Mouse (Mus musculus) brain, adult 2 months (tissue): ENCODE measurements at regions not wholly inside any gene's neighbourhood (a gene's known extent, or its start where the extent isn't known, plus 50 kb on each side); places are given as distances from the start of the nearest gene placed in this dataset.
A peak's percentile ranks its signal among the peaks of the same experiment; 100 is the strongest.

Experiments used
- DNase-seq: peaks from one replicate; pipeline ENCODE4 v3.0.0; 2011; ENCODE audit warnings: low read depth, low spot score

DNA sequence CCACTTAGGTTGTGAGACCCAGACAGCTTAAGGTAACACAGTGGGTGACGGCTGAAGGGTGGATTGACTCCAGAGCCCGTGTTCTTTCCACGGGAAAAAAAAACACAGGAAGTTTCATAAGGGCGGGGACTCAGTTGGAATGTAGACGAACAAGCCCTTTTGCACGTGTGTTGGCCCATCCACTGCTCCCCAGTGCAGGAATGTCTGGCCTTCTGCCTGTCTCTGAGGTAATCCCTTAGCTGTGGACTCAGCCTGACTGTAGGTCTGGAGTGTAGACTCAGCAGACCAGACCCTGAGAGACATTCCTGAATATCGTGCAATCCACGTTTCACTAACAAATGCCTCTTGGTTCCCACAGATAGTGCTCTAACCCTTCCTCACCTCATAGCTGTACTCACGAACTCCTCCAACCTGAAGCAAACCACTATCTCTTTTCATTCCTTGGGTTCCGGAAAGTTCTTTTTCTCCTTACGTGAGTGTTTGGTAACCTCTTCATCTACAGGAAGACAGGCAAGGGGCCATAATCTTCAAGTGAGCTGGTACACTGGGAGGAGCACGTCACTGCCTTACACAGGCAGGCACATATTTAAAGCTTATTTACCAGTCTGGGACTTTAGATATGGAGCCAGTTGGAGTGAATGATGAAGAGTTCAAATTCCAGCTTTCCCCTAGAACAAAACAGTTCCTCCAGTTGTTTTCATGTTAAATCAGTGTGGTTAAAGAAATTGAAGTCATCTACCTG lies 205.6 kb upstream of the Bcor start:
- no peak for DNase-seq

DNA sequence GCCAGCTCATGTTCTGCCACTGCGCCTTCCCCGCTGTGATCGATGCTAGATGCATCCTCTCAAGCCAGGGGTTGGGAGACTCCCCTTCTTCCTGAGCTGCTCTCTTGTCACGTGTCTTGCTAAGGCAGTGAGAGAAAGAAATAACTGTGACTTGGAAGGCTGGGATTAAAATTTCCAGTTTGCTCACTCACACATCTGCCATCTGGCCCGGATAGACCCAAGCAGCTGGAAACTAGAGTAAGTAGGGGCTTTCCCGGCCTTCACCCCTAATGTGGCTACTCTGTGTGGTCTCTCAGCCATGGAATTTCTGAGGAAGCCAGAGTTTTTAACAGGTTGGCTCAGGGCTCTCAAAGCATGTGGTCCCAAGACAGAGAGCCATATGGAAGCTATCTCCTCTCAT lies 206.6 kb upstream of the Bcor start:
- DNase-seq, result no peak

DNA sequence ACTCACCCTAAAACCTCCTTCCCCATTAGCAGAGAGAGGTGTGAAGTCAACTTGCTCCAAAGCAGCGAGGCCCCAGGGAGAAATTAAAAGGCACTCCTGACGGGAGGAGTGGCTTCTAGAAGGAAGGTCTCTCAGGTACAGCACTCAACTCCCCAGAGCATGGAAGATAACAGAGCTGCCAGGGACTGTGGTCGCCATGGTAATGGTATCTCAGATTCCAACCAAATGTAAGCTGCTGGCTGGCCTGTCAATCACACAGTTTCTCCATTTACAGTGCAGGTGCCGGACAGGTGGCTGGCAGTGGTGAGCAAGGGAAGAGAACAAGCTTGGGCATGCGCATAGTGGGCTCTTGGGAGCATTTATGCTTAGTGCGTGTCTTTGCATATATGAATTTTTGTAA lies 213.5 kb upstream of the Bcor start:
- DNase-seq, result no peak

DNA sequence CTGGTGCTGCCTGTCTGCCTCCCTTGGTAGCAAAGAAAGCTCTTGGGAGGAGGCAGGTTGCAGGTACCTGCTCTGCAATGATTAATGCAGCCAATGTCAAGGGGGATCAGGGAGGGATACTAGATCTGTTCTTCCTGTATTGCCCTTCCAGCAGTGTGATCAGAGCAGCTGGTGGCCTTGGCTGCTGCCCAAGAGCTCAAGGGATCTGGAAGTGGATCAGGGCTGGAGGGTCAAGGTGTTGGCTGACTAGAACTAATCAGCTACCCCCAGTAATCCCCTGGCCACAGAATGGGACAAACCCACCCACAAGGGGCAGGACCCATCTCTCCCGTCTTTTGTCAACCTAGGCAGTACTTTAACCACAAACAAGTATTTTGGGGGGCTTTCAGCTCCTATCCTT lies 211.8 kb upstream of the Atp6ap2 start:
- DNase-seq, result no peak

DNA sequence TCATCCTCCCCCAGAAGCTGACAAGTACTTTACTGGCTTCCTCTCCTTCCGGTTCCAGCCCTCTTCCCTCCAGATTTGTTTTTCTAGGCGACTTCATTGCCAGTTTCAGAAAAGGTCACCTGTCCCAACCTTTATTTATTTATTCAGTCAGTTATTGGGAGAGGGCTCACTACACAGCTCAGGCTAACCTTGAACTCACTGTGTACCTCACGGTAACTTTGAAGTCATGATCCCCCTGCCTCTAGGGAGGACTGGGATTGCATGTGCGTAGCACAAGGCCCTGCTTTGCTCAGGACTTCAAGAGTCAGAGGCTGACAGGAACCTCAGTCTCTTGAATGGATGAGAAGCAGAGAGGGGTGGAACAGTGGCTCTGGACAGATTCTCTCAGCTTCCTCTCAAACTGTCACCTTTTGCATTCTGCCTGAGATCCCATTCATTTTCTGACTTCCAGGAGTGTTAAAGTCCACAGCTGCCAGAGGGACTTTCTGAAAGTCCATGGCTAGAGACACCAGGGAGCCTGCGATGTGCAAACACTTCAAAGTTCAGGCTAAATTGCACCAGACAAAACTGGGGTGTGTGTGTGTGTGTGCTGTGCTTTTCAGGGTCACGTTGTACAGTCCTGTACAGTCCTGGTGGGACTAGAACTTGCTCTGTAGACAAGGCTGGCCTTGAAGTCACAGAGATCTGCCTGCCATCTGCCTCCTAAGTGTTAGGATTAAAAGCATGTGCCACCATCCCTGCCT lies 211.2 kb upstream of the Atp6ap2 start:
- no peak for DNase-seq

DNA sequence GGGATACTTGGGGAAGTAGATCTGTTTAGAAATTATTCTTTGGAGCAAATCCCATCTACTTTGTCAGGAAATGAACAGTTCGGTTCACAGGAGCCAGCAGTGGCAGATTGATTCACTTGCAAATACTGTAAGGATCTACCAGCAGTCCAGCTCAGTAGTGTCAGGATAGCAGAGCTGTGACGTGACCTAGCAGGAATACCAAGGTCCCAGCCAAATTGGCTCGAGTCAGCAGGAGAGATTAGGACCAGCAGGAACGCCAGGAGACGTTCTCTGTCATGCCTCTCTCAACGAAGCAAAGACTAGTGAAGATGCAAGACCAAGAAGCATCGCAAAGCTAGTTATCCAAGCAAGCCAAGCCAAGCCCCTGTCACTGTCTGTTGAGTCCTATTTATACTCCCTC lies 210.2 kb upstream of the Atp6ap2 start:
- DNase-seq, result no peak

DNA sequence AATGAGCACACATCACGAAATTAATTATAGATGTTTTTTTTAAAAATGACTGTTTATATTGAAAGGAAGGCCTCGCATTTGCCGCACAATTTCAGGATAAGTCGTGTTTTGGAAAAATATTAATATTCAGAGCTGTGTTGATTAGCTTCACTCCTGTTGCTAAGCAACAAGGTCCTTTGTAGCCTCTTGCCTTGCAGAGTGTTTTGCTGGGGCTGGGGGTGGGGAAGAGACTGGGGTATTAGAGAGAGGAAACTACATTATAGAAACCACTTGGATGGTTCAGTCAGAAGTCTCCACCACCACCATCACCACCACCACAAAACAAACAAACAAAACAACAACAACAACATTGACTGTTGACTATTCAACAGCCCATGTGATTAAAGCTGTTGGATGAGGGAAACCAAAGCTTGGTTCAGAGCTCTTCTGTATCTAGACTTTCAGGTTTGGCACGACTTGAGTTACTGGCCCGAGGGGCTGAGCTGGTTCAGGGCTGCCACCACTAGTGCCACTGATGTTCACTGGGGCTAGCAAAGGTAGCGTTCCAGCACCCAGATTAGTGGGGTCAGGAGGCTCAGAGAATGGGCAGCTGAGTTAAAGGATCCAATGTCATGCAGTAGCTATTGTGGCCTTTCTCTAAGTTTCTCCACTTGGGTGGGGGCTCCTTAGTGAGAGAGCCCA lies 195.3 kb upstream of the Atp6ap2 start:
- no peak for DNase-seq

DNA sequence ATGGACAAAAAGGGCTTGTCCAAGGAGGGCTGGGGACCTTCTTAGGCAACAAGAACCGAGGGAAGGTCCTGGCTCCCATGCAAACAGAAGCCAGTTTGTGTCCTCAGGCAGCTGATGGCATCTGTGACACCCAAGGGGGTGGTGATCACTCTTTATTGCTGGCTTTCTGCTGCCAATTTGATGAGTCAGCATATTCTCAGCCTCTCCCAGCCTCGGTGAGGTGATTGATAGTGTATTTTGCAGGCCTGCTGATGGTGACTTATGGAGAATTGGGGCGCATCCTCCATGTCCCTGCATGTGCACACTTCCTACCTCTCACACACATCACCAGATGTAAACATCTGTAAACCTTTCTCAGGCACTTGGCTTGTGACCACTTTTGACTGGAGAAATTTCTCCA lies 178.3 kb upstream of the Atp6ap2 start:
- DNase-seq, result no peak

DNA sequence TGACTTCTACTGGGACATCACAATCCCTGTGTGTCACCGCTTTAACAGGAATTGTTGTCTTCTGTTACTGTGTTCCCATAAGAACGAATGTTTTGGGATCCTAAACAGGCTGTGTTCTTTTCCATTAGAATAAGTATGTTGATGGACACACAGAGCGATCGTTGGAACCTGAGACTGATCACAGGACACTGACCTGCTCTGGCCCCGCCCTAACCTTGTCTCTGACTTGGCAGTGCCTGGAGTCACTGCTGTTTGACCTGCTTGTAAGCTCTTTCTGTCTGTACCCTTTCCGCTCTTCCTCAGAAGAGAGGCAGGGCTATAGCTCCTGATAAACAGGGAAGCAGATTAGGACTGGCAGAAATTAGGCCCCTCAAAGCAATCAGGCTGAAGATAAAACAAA lies 162.0 kb upstream of the Atp6ap2 start:
- DNase-seq, result no peak

DNA sequence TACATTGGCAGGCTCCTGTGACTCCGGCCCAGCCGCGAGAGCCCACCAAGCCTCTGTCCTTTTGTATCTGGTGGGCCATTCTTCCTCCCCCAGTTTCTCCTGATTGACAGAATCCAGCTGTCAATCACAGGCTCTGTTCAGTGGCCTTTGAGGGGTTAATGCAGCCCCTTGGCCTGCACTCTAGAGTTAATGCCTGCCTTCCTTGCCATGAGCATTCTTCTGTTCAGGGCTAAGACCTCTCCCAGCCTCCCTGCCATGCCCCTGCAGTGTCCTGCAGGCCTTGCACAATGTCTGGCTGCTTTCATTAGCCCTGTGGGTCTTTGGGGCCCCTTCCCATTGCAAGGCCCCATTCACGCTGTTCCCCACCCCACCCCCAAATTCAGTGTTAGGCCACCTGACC lies 160.9 kb upstream of the Atp6ap2 start:
- no peak for DNase-seq

DNA sequence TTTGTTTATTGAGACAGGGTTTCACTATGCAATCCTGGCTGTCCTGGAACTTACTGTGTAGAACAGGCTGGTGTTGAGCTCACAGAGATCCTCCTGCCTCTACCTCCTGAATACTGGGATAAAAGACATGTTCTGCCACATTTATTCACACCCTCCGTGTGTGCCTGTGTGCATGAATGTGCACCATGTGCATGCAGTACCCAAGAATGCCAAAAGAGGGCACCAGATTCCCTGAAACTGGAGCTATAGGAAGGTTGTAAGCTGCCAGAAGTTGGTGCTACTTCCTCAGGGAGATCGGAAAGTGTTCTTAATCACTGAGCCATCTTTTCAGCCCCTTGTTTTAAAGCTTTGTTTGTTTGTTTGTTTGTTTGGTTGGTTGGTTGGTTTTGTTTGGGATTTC lies 155.3 kb upstream of the Atp6ap2 start:
- DNase-seq, result no peak

DNA sequence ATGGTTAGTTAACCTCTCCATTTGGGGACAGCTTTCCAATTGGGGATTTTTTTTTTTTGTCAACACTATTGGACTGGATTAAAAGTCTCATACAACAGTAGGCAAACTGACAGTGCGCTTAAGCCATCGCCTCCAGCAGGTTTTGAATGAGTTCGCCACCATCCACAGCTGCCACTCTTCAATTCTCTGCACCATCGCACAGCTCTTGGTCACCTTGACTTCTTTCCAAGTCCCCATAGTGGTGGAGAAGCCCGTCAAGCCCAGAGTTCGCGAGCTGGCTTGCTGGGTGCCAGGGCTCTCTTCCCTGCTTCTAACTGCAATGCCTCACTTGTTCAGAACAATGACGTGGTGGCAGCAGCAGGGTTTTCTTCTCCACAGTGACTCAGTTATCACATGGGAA lies 151.9 kb upstream of the Atp6ap2 start:
- DNase-seq, result no peak

DNA sequence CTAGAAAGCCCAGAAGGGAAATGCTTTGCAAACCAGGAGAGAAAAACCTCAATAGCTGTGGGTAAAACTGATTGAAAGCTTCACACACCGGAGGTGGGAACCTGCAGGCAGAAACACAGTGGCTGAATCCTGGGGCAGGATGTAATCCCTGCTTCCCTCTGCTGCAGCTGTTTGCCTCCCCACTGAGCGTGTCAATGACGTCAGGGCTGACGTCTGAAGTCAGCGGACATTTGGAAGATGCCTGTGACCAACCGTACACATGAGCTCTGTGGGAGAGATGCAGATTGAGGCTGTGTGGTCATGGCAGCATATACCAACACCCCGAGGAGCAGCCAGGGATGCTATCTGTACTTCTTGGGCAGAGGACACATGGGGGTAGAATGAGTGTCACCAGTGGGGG lies 151.5 kb upstream of the Atp6ap2 start:
- peak; percentile 20 for DNase-seq

DNA sequence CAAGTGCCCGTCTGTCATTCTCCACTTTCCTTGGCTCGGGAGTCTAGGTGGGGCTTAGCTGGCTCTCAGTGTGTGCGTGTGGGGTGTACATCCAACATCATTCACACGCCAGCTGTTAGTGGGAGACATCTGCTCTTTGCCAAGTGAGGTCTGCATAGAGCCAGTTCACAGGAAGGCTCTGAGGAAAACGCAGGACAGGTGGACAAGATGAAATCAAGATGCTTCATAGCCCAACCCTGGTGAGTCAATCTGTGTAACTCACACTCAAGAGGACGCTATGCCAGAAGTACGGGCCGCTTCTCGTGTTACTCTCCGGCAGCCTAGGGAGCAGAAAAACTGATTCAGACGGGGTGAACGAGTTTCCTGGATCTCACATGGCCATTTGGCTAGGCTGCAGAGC lies 148.2 kb upstream of the Atp6ap2 start:
- DNase-seq, result peak; percentile 72

DNA sequence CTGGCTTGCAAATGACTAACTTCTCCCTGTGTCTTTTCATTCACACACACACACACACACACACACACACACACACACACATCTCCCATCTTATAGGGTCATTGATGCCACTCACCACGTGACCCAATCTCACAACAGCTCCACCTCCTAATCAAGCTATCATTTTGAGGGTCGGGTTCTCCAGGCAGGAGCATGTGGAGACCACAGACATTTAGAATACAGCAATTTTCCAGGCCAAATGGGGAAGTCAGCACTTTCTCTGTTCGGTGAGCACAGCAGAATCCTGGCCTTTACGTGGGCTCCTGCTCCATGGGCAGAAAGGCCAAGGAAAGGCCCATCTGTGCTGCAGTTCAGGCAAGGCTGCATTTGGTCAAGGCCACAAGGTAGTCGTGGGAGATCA lies 143.8 kb upstream of the Atp6ap2 start:
- DNase-seq, result no peak

DNA sequence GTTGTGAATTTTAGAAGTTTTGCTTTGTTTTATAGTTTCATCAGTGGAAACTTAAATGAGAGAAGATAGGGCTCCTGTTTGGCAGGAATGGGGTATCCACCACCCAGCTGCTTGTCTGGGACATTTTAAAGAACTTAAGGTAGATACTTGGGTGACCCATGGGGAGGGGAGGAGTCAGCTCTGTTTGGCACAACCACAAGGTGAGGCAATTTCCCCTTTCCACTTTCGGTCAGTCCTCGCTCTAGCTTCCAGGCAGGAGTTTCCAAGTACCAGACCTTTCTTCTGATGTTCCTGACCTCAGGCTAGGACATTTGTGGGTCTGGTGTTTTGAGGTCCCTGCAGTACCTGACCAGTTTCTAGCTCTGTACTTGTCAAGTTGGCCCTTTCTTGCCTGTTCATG lies 142.5 kb upstream of the Atp6ap2 start:
- no peak for DNase-seq

DNA sequence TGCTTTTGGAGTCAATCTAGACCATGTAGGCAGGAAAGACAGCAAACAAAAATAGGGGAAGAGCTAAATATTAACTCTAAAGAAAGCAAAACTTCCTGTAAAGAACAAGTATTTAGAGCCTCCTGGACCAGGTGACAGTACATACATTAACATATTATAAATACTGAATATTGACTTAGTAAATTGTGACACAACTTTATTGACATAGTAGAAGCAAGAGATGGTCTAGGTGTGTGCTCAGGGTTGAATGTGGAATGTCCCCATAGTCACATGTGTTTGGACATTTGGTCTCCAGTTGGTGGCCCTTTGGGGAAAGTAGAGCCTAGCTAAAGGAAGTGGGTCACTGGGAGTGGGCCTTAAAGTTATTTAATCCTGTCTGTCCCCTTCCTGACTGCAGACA lies 139.6 kb upstream of the Atp6ap2 start:
- DNase-seq, result no peak

DNA sequence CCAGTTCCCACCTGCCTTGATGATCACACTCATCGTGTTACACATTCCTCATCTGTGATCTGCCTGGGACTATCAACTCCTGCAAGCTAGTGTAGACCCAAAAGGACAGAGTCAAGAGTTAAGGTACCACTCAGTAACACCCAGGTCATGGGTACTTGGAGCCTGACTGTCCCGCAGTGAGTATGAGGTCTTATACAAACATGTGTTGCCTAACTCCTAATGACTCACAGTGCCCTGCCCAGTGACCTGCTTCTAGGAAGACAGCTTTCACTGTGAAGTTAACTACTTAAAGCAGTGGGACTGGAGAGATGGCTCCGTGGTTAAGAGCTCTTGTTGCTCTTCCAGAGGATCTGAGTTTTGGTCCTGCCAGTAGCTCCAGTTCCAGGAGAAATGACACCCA lies 137.9 kb upstream of the Atp6ap2 start:
- DNase-seq, result no peak

DNA sequence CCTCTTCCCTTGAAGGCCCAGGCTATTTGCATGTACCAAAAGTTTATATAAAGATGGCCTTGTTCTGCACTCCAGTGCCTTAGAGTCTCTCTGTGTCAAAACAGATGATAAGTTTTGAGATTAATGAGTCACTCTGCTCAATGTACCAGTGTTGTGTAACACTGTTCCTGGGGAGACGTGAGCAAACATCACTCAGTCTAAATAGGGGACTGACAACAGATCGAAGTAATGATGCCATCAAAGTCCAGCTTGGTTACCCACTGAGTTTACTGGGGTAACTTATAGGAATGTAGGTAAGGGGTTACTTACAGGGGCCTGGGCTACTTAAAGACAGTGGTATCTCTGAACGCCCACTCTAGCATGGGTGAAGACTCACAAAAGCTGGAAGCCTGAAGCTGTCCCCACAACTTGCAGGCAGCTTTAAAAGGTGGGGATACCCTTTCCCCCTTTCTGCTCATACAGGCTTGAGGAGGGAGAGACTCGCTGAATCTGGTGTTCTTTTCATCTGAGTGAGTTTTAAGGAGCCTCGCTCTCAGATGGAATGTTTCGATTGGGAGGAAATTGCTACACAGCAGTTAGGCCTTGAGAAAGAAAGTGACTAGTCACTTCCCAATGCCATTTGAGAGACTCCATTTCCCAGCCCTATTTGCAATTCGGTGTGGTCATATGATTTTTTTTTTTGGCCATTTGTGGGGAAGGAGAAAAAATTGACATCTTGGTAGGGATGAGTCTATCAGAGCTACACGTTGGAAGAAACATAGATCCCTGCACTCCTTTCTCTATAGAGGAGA lies 134.4 kb upstream of the Atp6ap2 start:
- no peak for DNase-seq

DNA sequence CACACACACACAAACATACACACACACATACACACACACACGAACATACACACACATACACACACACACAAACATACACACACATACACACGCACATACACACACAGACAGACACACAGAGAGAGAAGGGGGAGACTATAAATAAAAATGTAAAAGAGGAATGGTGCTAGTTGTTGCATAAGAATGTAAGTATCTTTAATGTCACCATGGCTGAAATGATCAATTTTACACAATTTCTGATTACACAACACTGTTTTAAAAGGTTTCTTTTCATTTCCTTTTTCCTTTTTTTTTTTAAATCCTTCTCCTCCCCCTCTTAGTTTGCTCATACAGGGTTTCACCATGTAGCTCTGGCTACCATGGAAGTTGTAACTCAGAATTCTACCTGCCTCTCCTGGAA lies 125.9 kb upstream of the Atp6ap2 start:
- no peak for DNase-seq

DNA sequence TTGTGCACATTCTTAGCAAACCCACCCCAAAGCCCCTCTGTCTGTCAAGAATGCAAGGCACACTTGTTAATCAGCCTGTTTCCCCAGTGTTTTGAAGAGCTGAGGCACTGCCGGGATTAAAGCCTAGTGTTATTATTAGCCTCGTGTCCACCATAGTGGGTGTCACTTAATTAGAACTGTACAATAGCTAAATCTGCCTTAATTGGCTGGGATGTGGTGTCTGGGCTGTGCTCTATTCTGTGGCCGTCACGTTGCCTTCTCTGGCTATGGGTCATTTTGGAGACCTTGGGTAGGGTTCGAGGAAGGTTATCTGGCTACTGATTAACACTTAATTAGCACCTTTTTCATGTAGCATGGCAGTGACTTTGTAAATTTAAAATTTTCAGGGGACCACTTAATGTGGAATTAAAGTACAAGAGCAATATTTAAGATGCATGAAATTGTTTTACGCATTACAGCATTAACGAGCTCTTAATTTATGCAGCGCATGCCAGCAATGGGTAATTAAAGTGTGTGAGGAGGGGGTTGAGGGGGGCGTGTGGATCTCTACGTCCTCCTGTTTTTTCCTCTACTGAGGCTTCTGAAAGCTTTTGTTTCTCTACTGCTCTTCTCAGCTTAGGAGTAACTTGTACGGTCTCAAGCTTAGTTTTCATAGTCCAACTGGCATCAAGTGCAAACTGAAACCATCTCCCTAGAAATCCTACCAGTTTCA lies 124.5 kb upstream of the Atp6ap2 start:
- DNase-seq, result no peak

DNA sequence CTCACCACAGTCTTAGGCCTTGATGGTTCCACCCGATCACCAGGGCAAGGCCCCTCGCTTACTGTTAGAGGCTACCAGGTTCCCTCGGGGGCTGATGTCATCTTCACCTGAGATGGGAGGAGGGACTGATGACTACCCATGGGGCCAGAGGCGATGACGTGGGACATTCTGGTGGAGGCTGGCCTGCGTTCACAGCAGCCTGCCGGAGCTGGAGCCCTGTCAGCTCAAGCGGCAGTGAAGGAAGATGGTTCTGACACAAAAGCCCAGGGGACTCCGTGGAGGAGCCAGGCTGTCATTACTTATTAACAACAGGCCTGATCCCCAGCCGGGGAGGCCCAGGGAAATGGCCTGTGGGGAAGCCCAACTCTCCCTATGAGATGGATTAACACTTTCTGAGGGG lies 121.3 kb upstream of the Atp6ap2 start:
- no peak for DNase-seq
